Mouse (Mus musculus): ENCODE results near the gene Zfand2a. TPM values are rescaled to one million over a fixed set of nuclear protein-coding genes. Genes with fewer than 3 reads are reported as not detected.
A peak's percentile ranks its signal among the peaks of the same experiment; 100 is the strongest.

Gene Zfand2a
- polyA plus RNA-seq, 1 experiment from 2014 or later = 5.1 TPM

DNA sequence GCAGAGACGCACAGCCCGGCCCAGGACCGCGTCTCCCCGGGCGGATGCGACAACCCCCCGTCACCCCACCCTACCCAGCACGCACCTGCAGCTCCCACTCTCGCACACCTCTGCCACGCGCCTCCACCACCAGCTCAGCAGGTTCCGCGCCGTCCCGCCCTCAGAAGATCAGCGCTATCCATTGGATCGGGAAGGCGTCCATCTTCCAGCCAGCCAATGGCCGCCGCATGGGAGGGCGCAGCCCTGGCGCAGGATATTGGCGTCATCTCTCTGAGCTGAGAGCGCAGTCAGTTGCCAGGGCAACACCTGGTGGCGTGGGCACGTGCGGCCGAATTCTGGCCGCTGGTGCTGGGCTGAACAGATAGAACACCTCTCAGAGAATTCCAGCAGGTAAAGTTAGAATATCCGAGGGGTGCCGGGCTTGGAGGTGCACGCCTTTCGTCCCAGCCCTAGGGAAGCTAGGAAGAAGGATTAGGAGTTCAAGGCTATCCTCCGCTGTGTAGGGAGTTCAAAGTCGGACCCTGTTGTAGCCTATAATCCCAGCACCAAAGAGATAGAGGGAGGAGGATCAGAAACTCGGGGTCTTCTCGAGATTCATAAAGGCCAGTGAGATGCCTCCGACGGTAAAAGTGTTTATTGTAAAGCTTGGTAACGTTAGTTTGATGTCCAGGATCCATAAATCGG, 23.8 kb downstream of the Zfand2a start, which contains the start of gene 3110082I17Rik:
3110082I17Rik (minus strand) TSS at position 144 of the 684 bp plus-strand sequence.
- Histone ChIP-seq H3K9ac (replicated peaks; ENCODE audit: low read depth) (0 out of 2 replicates have a peak within 1 kb of the TSS, but pooled peaks have one; percentile 20), H3K9me3 (ENCODE audit: low read length) (no peaks in the 10 kb centered on the region), H3K4me1 (ENCODE audit: insufficient read depth, low read depth, low read length) (peaks cover 7% of the 10 kb centered on the region; the same call in 1 of the 2 replicates), H3K27ac (ENCODE audit: low read length) (no peak within 1 kb of the TSS), H3K4me3 (ENCODE audit: low read depth, low read length) (peak within 1 kb of the TSS; percentile 54), H3K36me3 (ENCODE audit: insufficient read depth, low read length) (no peaks in the 10 kb centered on the region), H3K4me2 (replicated peaks; ENCODE audit: low read depth, low read length) (peak within 1 kb of the TSS; percentile 77), H3K27me3 (replicated peaks; ENCODE audit: insufficient read depth, low read length) (no peaks in the 10 kb centered on the region)
- TF ChIP-seq CTCF (IDR thresholded peaks at IDR 0.05) (no peak), EP300 (IDR thresholded peaks at IDR 0.05) (no peak)
- peak; percentile 96 for DNase-seq (ENCODE audit: low spot score)
- 4% methylated on average over 42 of the region's 42 CpGs for WGBS
- peak; percentile 98 for ATAC-seq

DNA sequence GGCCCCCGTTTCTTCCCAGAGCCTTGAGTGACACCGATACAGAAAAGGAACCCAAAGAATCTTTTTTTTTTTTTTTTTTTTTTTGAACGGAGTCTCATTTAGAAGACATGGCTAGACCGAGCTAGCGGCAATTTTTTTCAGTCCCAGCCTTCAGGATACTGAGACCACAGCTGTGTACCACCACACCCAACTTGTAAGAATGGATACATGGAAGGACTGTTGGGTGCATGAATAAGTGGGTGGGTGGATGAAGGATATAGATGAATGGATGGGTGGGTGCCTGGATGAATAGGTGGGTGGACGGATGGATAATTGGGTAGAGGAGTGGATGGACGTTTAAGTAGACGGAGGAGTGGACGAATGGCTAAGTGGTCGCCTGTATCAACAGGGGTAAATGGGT, 24.4 kb downstream of the Zfand2a start:
- ATAC-seq (no peak), DNase-seq (ENCODE audit: low spot score) (no peak)
- peak overlapping the region; percentile 54 for H3K4me3 ChIP-seq (ENCODE audit: low read depth, low read length)
- H3K36me3 ChIP-seq (ENCODE audit: insufficient read depth, low read length) = no peaks in the 10 kb centered on the region
- H3K4me1 ChIP-seq (ENCODE audit: insufficient read depth, low read depth, low read length) = peaks cover 7% of the 10 kb centered on the region; the same call in 1 of the 2 replicates
- no peaks in the 10 kb centered on the region for H3K27me3 ChIP-seq (replicated peaks; ENCODE audit: insufficient read depth, low read length)
- H3K4me2 ChIP-seq (replicated peaks; ENCODE audit: low read depth, low read length) = peak overlapping the region; percentile 77
- no peaks in the 10 kb centered on the region for H3K9me3 ChIP-seq (ENCODE audit: low read length)
- no peak overlapping the region for H3K27ac ChIP-seq (ENCODE audit: low read length)
- H3K9ac ChIP-seq (replicated peaks; ENCODE audit: low read depth) = 0 out of 2 replicates have a peak overlapping the region, but pooled peaks have one; percentile 20
- WGBS = 6% methylated on average over 10 of the region's 10 CpGs
- no peak for TF ChIP-seq CTCF (IDR thresholded peaks at IDR 0.05)
- TF ChIP-seq EP300 (IDR thresholded peaks at IDR 0.05) = no peak

DNA sequence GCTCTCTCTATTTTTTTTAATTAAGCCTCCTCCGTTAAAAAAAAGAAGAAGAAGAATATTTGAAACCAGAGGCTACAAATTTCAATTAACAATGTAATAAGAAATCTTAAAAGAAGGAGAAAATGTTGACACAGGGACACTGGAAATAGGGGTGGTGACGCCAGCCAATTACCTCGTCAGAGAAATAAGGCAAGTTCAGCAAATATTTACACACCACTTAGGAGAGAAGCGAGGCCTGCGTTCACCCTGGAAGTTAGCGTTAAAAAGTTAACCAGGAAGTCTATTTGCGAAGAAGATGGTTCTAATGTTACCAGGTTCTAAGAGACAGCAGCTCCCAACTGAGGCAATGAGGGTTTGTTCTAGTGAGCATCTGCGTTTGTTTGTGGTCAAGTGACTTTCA, 27.1 kb downstream of the Zfand2a start:
- no peak overlapping the region for H3K4me2 ChIP-seq (replicated peaks; ENCODE audit: low read depth, low read length)
- ATAC-seq = peak; percentile 29; the same call in 1 of the 2 replicates

DNA sequence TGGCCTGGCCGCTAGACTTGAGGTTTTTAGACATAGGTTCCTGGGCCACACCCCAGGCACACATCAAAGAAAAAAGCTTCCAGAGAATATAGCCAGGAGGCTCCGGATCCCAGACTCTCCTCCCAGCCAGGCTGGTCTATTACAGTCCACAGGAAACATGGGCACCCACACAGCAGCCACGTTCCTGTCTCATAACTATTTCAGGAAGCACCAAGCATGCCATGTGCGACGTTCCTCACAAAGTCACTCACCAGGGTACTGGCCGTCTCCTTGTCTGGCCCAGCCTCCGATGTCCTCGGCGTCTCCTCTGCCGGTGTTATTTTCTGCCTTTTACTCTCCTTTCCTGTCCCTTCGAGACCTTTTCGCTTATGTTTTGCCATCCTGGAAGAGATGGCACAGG, 29.2 kb downstream of the Zfand2a start:
- H3K4me2 ChIP-seq (replicated peaks; ENCODE audit: low read depth, low read length) = no peak overlapping the region
- TF ChIP-seq CTCF (IDR thresholded peaks at IDR 0.05) (no peak), EP300 (IDR thresholded peaks at IDR 0.05) (no peak)
- DNase-seq (ENCODE audit: low spot score) = no peak
- H3K4me3 ChIP-seq (ENCODE audit: low read depth, low read length) = no peak overlapping the region
- H3K9me3 ChIP-seq (ENCODE audit: low read length) = no peaks in the 10 kb centered on the region
- H3K27me3 ChIP-seq (replicated peaks; ENCODE audit: insufficient read depth, low read length) = no peaks in the 10 kb centered on the region
- 82% methylated on average over 12 of the region's 12 CpGs for WGBS
- no peaks in the 10 kb centered on the region for H3K36me3 ChIP-seq (ENCODE audit: insufficient read depth, low read length)
- no peak overlapping the region for H3K9ac ChIP-seq (replicated peaks; ENCODE audit: low read depth)
- ATAC-seq = no peak
- no peak overlapping the region for H3K27ac ChIP-seq (ENCODE audit: low read length)
- H3K4me1 ChIP-seq (ENCODE audit: insufficient read depth, low read depth, low read length) = peaks cover 3% of the 10 kb centered on the region; the same call in 1 of the 2 replicates

More for the DNA sequence above, 27.1 kb downstream of the Zfand2a start:
- H3K36me3 ChIP-seq (ENCODE audit: insufficient read depth, low read length) = no peaks in the 10 kb centered on the region
- H3K9ac ChIP-seq (replicated peaks; ENCODE audit: low read depth) = no peak overlapping the region
- no peaks in the 10 kb centered on the region for H3K27me3 ChIP-seq (replicated peaks; ENCODE audit: insufficient read depth, low read length)
- H3K4me1 ChIP-seq (ENCODE audit: insufficient read depth, low read depth, low read length) = peaks cover 7% of the 10 kb centered on the region; the same call in 1 of the 2 replicates
- no peaks in the 10 kb centered on the region for H3K9me3 ChIP-seq (ENCODE audit: low read length)
- DNase-seq (ENCODE audit: low spot score) = peak; percentile 78
- no peak overlapping the region for H3K4me3 ChIP-seq (ENCODE audit: low read depth, low read length)
- H3K27ac ChIP-seq (ENCODE audit: low read length) = peak overlapping the region; percentile 76
- TF ChIP-seq CTCF (IDR thresholded peaks at IDR 0.05) (no peak), EP300 (IDR thresholded peaks at IDR 0.05) (no peak)
- 53% methylated on average over 8 of the region's 8 CpGs for WGBS

DNA sequence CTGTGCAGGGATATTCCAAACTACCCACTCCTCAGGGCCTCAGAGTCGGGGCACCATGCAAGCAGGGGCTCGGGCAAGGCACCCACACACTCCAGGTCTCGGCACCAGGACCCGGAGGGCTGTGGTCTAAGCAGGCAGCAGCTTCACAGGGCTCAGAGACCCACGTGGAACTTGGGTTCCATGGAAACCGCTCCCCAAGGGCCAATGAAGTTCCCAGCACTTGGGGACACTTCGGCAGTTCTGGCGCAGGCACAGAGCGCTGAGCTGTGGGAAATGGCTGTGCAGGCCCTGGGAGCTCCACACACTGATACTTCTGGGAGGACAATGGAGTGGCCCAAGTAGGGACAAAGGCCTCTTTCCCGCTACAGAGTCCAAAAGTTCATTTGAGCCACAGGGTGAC, 31.3 kb downstream of the Zfand2a start:
- Histone ChIP-seq H3K9ac (replicated peaks; ENCODE audit: low read depth) (no peak overlapping the region), H3K27me3 (replicated peaks; ENCODE audit: insufficient read depth, low read length) (no peaks in the 10 kb centered on the region), H3K36me3 (ENCODE audit: insufficient read depth, low read length) (no peaks in the 10 kb centered on the region), H3K27ac (ENCODE audit: low read length) (no peak overlapping the region), H3K4me2 (replicated peaks; ENCODE audit: low read depth, low read length) (no peak overlapping the region), H3K4me1 (ENCODE audit: insufficient read depth, low read depth, low read length) (no peaks in the 10 kb centered on the region), H3K4me3 (ENCODE audit: low read depth, low read length) (no peak overlapping the region), H3K9me3 (ENCODE audit: low read length) (no peaks in the 10 kb centered on the region)
- 93% methylated on average over 10 of the region's 10 CpGs for WGBS
- no peak for ATAC-seq
- DNase-seq (ENCODE audit: low spot score) = no peak
- TF ChIP-seq EP300 (IDR thresholded peaks at IDR 0.05) (no peak), CTCF (IDR thresholded peaks at IDR 0.05) (no peak)

DNA sequence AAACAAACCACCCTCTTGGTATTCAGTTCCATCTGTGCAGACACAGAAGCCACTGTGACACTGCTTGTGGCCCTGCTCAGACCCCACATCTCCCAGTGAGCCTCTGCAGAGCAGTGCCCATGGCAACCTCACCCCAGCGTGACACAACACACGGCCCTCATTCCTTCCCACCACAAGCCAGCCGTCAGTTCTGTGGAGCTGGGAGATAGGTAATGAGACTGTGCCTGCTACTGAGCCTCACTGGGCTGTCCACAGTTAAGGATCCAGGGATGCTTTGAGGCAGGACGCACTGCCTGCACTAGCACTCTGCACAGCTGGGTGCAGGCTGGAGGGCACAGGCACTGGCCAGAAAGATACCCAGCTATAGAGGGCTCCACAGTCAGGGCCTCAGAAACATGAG, 34.4 kb downstream of the Zfand2a start:
- no peak for TF ChIP-seq EP300 (IDR thresholded peaks at IDR 0.05)
- no peak for TF ChIP-seq CTCF (IDR thresholded peaks at IDR 0.05)
- WGBS = 48% methylated on average over 4 of the region's 4 CpGs
- Histone ChIP-seq H3K4me3 (ENCODE audit: low read depth, low read length) (no peak overlapping the region), H3K4me1 (ENCODE audit: insufficient read depth, low read depth, low read length) (no peaks in the 10 kb centered on the region), H3K36me3 (ENCODE audit: insufficient read depth, low read length) (no peaks in the 10 kb centered on the region), H3K4me2 (replicated peaks; ENCODE audit: low read depth, low read length) (no peak overlapping the region), H3K27me3 (replicated peaks; ENCODE audit: insufficient read depth, low read length) (no peaks in the 10 kb centered on the region), H3K27ac (ENCODE audit: low read length) (no peak overlapping the region), H3K9ac (replicated peaks; ENCODE audit: low read depth) (no peak overlapping the region), H3K9me3 (ENCODE audit: low read length) (no peaks in the 10 kb centered on the region)
- ATAC-seq (peak; percentile 16; the same call in 1 of the 2 replicates), DNase-seq (ENCODE audit: low spot score) (no peak)

Measured in lung, postnatal 0 days (tissue).